Mouse (Mus musculus): ENCODE measurements around the gene Ubtd1. TPM values are rescaled to one million over a fixed set of nuclear protein-coding genes. Genes with fewer than 3 reads are reported as not detected.

Gene Ubtd1
- 10 to 100 TPM; 13.4 to 14.5 TPM for total RNA-seq (2021)

DNA sequence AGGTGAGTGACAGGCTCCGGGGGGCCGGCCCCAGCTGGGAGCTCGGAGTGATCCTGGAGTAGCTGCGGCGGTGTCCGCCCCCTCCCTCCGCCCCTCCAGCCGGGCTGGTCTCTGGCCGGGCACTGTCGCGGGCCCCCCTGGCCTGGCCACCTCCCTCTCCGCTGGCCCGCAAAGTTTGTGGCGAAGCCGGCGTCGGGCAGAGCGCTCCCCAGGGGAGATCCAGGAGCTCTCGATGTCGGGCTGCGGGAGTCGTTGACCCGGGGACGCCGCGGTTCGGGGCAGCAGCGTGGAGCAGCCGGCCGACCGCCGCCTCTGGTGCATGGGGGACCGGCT, at the start of gene Ubtd1:
Gene Ubtd1 (plus strand): TSS at position 169 of the 333 bp plus-strand sequence.
- no peak for DNase-seq

- no peak for DNase-seq
Measured at GRCm38 (mm10) chr19:41932686-41933085, 48.9 kb upstream of the Ubtd1 start.

DNA sequence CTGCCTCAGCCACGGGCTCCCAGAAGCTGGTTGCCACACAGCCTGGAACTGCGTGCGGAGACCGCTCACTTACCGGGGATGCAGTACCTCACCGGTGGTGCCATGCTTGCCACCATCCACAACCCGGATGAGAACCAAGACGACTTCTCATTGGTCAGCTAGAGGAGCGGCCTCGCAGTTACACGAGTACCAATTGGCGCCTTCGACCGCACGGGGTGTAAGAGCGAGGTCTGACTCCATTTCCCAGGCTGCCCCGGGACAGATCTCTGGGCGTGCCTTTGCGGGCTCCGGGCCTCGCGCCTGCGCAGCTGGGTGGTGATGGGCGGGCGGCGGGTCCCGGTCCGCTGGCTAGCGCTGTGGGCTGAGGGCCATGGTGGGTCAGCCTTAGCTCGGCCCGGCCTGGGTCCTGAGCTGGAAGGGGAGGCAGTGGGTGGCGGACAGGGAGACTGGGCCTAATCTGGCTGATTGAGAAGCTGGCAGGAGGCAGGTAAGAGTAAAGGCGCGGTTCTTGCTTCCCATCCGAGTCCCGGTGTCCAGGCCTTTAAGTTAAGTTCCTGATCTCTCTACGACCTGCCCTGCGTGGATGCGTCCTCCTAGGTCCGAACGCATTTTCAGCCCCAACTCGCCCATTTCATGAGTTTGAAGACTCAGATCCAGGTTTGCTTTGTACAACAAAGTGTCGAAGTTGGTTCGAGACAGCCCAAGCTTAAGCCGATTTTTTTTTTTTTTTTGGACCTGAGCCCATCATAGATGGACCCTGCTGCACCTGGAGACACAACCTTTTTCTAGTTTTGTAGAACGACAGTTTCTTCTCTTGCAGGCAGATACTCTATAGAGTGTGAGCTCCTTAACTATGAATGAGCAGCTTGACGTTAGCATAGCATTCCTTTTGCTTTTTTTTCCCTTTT, 48.1 kb upstream of the Ubtd1 start, which contains the start of the genes Exosc1 and Zdhhc16:
Gene Exosc1 (minus strand): TSS at position 245 of the 908 bp plus-strand sequence.
Gene Zdhhc16 (plus strand): TSS at position 302 of the 908 bp plus-strand sequence.
- peak; percentile 99 for DNase-seq

DNA sequence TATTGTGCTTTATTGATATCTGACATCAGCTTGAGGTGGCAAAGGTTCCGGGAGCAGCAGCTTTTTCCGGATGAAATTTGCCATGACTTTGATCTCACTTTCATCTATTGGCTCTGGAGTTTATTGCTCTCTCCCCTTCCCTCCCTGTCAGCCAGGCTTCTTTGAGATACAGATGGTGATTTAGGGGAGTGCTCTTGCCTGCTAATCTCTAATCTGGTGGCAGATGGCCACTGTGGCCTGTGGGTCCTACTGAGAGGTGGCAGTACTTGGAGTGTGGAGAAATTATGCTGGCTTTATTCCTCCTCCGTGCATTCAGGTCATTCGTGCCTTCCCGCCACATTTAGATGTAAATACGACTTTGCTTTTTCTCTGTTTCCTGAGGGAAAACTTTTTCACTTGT, 47.4 kb upstream of the Ubtd1 start:
- no peak for DNase-seq

GRCm38 (mm10) chr19:41935921-41936320, 45.6 kb upstream of the Ubtd1 start:
- no peak for DNase-seq

DNA sequence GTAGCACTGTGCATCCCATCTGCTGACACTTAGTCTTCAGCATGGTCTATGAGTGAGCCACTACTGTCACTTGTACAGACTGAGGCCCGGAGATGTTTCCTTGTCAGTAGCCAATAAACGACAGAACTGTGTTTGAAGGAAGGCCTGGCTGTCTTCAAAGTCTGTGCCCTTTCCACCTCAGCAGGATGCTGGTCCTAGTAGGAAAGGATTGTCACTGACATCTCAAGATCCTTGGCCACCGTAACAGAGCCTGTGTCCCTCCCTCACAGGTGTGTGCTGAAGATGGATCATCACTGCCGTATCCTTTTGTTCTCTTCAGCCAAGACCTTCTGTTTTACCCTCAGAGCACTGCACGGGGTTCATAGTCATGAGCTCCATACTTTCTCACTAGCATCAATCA, 43.0 kb upstream of the Ubtd1 start:
- no peak for DNase-seq

DNA sequence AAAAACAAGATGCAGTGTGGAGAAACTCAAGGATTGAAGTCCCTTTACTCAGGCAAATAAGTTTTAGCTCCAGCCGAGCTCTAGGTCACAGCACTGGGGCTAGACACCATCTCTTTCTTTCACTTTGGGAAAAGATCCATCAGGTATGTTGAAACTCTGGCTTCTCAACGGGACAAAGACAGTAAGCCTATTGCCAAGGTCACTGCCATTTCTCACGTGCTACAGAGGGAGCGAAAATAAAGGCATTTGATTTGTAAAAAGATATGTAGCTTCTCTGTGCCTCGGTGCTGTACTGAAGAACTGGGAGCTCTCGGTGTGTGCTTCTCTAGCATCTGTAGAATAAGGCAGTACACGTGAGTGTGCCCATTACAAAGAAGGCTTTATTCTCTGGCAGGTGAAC, 37.7 kb upstream of the Ubtd1 start:
- DNase-seq = no peak

GRCm38 (mm10) chr19:41952287-41952686, 29.3 kb upstream of the Ubtd1 start:
- no peak for DNase-seq

DNA sequence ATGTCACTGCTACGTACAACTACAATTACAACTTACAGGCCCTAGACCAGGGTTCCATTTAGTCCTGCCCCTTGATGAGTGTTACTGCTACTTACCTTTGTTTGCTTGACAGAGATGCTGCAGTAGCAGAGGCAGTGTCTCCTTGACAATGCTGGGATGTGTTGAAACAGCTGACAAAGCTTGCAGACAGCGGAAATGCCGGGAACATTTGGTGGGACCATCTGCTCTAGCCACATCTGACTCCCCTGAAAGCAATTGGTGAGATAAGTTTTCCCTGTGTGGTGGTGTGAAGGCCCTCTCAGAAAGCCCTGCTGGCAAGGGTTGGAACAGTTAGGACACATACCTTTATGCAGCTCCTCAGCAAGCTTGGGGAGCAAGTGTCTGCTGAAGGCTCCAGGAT, 28.0 kb upstream of the Ubtd1 start:
- peak; percentile 33 to 45 for DNase-seq

DNA sequence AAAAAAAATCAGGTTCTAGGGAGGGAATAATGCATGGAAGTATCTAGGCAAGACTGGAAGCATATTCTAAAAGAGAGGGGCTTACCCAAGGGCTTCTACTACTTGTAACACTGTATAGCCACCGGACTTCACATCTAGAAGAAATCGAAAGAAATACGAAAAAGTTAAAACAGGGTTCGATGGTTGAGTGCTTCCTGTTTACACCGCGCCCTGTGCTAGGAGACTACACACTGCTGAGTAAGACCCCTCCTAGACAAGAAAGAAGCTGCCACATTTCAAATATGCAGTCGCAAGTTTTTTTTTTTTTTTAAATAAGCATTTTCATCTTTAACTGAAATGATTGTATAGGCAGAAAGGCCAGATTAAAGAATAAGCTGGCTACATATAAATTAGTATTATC, 11.9 kb upstream of the Ubtd1 start:
- DNase-seq = no peak

GRCm38 (mm10) chr19:41973891-41974794, 7.4 kb upstream of the Ubtd1 start:
- peak; percentile 19 to 28 for DNase-seq

GRCm38 (mm10) chr19:41980422-41980818, 1.1 kb upstream of the Ubtd1 start:
- peak; percentile 21 to 34 for DNase-seq

DNA sequence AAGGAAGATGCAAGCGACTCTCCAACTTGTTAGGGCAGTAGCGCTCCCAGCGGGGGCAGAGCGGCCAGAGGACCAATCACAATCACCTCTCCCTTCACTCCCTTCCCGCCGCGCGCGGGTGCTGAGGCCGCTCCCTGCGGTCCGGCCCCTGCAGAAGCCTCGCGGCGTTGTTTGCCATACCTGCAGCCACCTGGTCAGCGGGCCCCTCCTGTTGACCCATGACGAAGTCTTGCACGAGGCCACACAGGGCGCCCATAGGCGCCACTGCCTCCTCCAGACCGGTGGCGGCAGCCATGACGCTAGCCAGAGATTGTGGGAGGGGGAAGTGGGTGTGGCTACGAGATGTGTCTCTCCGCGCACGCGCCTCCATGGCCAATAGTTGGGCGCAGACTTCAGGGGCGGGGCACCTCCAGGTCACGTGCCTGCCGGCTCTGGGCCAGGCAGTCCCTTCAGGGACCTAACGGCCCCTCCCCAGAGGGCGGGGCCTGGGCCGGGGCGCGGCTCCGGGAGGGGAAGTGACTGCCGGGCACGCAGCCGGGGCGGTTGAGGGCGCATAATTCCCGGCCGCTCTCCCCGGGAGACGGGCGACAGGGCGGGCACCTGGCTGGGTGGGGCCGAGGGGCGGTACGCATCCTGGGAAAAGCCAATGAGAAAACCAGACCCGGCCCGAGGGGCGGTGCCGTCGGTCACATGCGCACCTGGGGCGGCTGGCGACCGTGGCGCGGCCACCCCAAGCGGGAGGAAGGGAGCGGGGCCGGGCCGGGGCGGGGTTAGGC, 556 bp upstream of the Ubtd1 start, which contains the start of gene Mms19:
Gene Mms19 (minus strand): TSS at position 339 of the 776 bp plus-strand sequence.
- peak; percentile 98 to 100 for DNase-seq

DNA sequence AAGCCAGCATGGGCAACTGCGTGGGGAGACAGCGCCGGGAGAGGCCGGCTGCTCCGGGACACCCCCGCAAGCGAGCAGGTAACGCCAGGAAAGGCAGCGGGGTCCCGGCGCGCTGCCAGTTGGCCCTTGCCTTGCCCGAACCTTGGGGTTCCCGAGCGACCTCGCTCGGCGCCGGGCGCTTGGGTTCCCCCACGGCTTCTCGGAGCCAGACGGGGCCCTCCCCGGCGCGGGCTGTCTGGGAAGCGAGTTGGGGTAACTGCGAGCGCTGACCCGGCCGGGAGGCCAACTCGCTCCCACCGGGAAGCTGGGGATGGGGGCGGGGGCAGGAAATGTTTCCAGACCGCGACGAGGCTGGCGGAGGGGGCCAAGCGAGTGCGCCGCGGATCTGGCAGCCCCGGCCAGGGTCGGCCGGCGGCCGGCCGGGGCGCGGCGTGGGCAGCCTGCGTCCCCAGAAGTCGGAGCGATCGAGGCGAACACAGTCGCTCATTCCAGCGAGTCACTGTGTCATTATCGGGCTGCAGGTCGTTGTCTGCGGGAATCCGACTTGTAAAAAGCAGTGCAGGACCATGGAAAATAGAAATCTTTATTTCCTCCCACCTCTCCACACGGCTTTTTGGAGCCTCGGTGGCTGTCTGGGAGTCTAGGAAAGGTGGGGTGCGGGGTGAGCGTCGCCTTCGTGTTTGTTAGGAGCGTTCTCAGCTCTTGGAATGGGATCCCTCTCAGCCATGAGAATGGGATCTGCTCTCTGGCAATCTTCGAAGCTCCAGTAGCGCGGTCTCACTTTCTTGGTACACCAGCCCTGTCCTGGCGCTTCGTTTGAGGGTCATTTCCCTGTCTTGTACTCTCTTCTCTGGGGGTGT, 598 bp downstream of the Ubtd1 start:
- peak in 1 of 2 experiments; percentile 20 for DNase-seq

DNA sequence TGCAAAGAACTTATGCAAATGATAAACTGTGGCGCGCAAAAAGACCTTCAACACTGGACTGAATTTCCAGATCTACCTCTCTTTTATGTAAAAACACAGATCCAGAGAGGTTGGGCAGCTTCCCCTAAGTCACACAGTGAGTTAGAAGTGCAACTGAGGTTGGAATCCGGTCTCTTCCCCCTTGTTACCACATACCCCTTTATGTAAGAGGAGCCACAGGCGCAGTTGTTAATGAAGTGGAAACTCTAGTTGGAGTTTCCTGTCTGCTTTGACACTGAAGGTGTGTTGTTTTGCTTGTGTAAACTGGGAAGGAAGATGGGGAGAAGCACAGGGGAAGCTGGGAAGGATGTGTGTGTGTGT, 1.2 kb downstream of the Ubtd1 start:
- no peak for DNase-seq

DNA sequence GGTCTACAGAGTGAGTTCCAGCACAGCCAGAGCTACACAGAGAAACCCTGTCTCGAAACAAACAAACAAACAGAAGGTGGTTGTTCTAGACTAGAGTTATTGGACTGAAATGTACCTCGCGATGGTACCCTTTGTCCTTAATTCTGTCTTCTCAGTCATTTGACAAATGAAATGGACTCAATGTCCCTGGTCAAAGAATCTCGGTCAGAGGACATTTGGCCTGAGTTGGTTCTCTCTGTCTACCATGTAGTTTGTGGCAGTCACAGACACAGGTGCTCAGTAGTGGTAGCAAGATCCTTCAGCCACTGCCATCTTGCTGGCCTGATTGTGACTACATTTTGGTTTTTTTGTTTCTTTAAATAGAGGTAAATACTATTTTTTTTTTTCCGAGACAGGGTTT, 4.4 kb downstream of the Ubtd1 start:
- DNase-seq = no peak

GRCm38 (mm10) chr19:41987206-41987605, 5.6 kb downstream of the Ubtd1 start:
- no peak for DNase-seq

DNA sequence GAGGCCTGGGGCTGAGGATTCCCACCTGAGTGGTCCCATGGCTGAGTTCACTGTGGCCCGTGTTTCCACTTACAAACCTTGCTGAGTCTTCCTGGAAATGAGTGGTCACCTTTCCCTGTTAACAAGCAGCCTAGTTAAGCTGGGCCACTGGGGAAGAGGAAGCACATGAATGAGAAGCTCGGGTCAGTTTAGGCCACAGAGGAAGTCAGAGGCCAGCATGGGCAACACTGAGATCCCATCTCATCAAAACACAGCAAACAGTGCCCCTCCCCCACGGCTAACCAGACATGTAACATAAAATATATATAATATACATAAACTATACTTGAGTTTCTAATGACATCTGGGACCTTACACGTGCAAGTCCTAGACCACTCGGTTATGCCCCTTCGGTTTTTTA, 8.2 kb downstream of the Ubtd1 start:
- DNase-seq = no peak

- DNase-seq = no peak
Measured at GRCm38 (mm10) chr19:41991926-41992477, 10.4 kb downstream of the Ubtd1 start.

- DNase-seq = no peak
Measured at GRCm38 (mm10) chr19:41992971-41993370, 11.4 kb downstream of the Ubtd1 start.

- DNase-seq = peak; percentile 66 to 70
Measured at GRCm38 (mm10) chr19:41993484-41993883, 11.9 kb downstream of the Ubtd1 start.
